Mouse (Mus musculus) stomach, postnatal 0 days (tissue): ENCODE data around the gene Cdc34.

ENCODE experiments used
- CTCF ChIP-seq: IDR thresholded peaks from 2 replicates; pipeline ENCODE4 v1.5.1; 2016; ENCODE audit warnings: antibody characterized with exemption, low read depth, mild to moderate bottlenecking, moderate library complexity
- EP300 ChIP-seq: optimal IDR thresholded peaks from 2 replicates; pipeline ENCODE3; 2016; ENCODE audit warnings: antibody characterized with exemption

- TF ChIP-seq CTCF (no peak), EP300 (no peak)
These were observed 538 bp downstream of the Cdc34 start for GRCm38 (mm10) chr10:79682551-79682915.
